Mouse (Mus musculus) gastrocnemius, postnatal 25 days (tissue): ENCODE results near the gene Hoxa1. TPM values are rescaled to one million over a fixed set of nuclear protein-coding genes. Genes with fewer than 3 reads are reported as not detected.

Experiments used
- DNase-seq: peaks from one replicate; pipeline ENCODE4 v3.0.0; 2022
- total RNA-seq, 2 experiments: library from RNA; stranded (reverse); gene quantifications; 1 replicate in 1 of 2; 2 replicates in 1 of 2; pipeline ENCODE4 v1.2.3; 2021

Hoxa1 gene
- total RNA-seq, 2 experiments from 2014 or later: 0.21 TPM; not detected in 1

- no peak for DNase-seq
These were observed 446 bp downstream of the Hoxa1 start for GRCm38 (mm10) chr6:52157466-52158275.

GRCm38 (mm10) chr6:52156551-52157200, 1.4 kb downstream of the Hoxa1 start:
- DNase-seq: no peak

- DNase-seq: no peak
These were observed 2.6 kb downstream of the Hoxa1 start for GRCm38 (mm10) chr6:52155471-52155870.

- no peak for DNase-seq
These were observed 4.1 kb downstream of the Hoxa1 start for GRCm38 (mm10) chr6:52154044-52154443.

- no peak for DNase-seq
These were observed 4.8 kb downstream of the Hoxa1 start for GRCm38 (mm10) chr6:52153270-52153669.

GRCm38 (mm10) chr6:52152226-52153193, 5.6 kb downstream of the Hoxa1 start:
- no peak for DNase-seq

GRCm38 (mm10) chr6:52151571-52151970, 6.5 kb downstream of the Hoxa1 start:
- DNase-seq: no peak

GRCm38 (mm10) chr6:52150401-52150966, 7.6 kb downstream of the Hoxa1 start:
- no peak for DNase-seq

GRCm38 (mm10) chr6:52139115-52139514, 19.0 kb downstream of the Hoxa1 start:
- DNase-seq: no peak

- no peak for DNase-seq
These were observed 19.5 kb downstream of the Hoxa1 start for GRCm38 (mm10) chr6:52138576-52138975.

- no peak for DNase-seq
These were observed 20.1 kb downstream of the Hoxa1 start for GRCm38 (mm10) chr6:52137841-52138535.

- DNase-seq: no peak
These were observed 34.4 kb downstream of the Hoxa1 start for GRCm38 (mm10) chr6:52123673-52124072.

- no peak for DNase-seq
These were observed 36.9 kb downstream of the Hoxa1 start for GRCm38 (mm10) chr6:52121173-52121572.

- DNase-seq: no peak
These were observed 39.0 kb downstream of the Hoxa1 start for GRCm38 (mm10) chr6:52118903-52119635.

GRCm38 (mm10) chr6:52115899-52116298, 42.2 kb downstream of the Hoxa1 start:
- DNase-seq: no peak

- no peak for DNase-seq
These were observed 46.3 kb downstream of the Hoxa1 start for GRCm38 (mm10) chr6:52111846-52112245.

GRCm38 (mm10) chr6:52107400-52107799, 50.7 kb downstream of the Hoxa1 start:
- no peak for DNase-seq

- no peak for DNase-seq
These were observed 51.4 kb downstream of the Hoxa1 start for GRCm38 (mm10) chr6:52106716-52107115.

GRCm38 (mm10) chr6:52106178-52106577, 51.9 kb downstream of the Hoxa1 start:
- DNase-seq: no peak
